Comparison of ENCODE assay signal across 8 mouse cellular contexts in genomic region chr13:49420754-49421605, GRCm38 (mm10). TPM values are rescaled to one million over a fixed set of nuclear protein-coding genes. Genes with fewer than 3 reads are reported as not detected.
DNase-seq lines count a peak whose midpoint lies in the region; ATAC-seq and TF ChIP-seq lines count a peak whose summit lies in the region.

TSS of gene Ippk (plus strand) at chr13:49421249.

- peak within 1 kb of the TSS; percentile 79 for H3K27ac ChIP-seq in forebrain, embryonic 16.5 days (ENCODE audit: low read length)
- H3K27ac ChIP-seq in layer of hippocampus, adult 2 months, result peak within 1 kb of the TSS; percentile 95
- peak within 1 kb of the TSS; percentile 85 for H3K27ac ChIP-seq in lung, embryonic 14.5 days (ENCODE audit: low read depth)
- H3K27ac ChIP-seq in olfactory bulb, adult 2 months (ENCODE audit: insufficient read depth, low read depth, low read length), result peak within 1 kb of the TSS; percentile 57; the same call in 1 of the 2 replicates
- 0 out of 2 replicates have a peak within 1 kb of the TSS, but pooled peaks have one; percentile 0 for H3K27ac ChIP-seq in thymus, adult 2 months (ENCODE audit: control insufficient read depth, insufficient read depth, low read length)

- peak; percentile 96 for DNase-seq in G1E (ENCODE audit: low spot score)
- DNase-seq in cerebellum, adult 18-20 months, result peak; percentile 99
- DNase-seq in heart, postnatal 36 days, result peak; percentile 97
- peak; percentile 99 for DNase-seq in layer of hippocampus, adult 2 months (ENCODE audit: low spot score in 2 of 2)
- DNase-seq in lung, embryonic 14.5 days, result peak; percentile 99
- DNase-seq in thymus, adult 2 months, result peak; percentile 97

- H3K27me3 ChIP-seq in G1E (ENCODE audit: insufficient read depth, low read length), result peaks cover 6% of the 10 kb centered on the region
- H3K27me3 ChIP-seq in forebrain, embryonic 16.5 days (replicated peaks; ENCODE audit: control insufficient read depth, insufficient read depth, low read length), result no peaks in the 10 kb centered on the region
- no peaks in the 10 kb centered on the region for H3K27me3 ChIP-seq in lung, embryonic 14.5 days (ENCODE audit: insufficient read depth, low read length)
- H3K27me3 ChIP-seq in thymus, adult 2 months (ENCODE audit: control insufficient read depth, insufficient read depth, low read length), result no peaks in the 10 kb centered on the region

- peak; percentile 94 for TF ChIP-seq POLR2A in olfactory bulb, adult 2 months (IDR thresholded peaks at IDR 0.05; ENCODE audit: insufficient read depth, low read depth, low read length)
- peak; percentile 87 for TF ChIP-seq POLR2A in thymus, adult 2 months (IDR thresholded peaks at IDR 0.05; ENCODE audit: control insufficient read depth, extremely low read depth, insufficient read depth, low read length, poor library complexity)

- H3K4me2 ChIP-seq in forebrain, embryonic 16.5 days (ENCODE audit: low read length), result peak within 1 kb of the TSS; percentile 98
- H3K4me2 ChIP-seq in lung, embryonic 14.5 days, result peak within 1 kb of the TSS; percentile 95

- peak; percentile 100 for ATAC-seq in G1E (ENCODE audit: extremely low read depth, insufficient number of reproducible peaks, low FRiP score, poor library complexity, severe bottlenecking)
- ATAC-seq in forebrain, embryonic 16.5 days, result peak; percentile 99
- peak; percentile 99 for ATAC-seq in lung, embryonic 14.5 days (ENCODE audit: insufficient read depth)

- H3K9ac ChIP-seq in forebrain, embryonic 16.5 days (replicated peaks; ENCODE audit: low read depth, low read length), result peak within 1 kb of the TSS; percentile 83
- peak within 1 kb of the TSS; percentile 77 for H3K9ac ChIP-seq in lung, embryonic 14.5 days

- no peaks in the 10 kb centered on the region for H3K9me3 ChIP-seq in G1E (replicated peaks)
- no peaks in the 10 kb centered on the region for H3K9me3 ChIP-seq in forebrain, embryonic 16.5 days (ENCODE audit: control insufficient read depth, low read length)
- H3K9me3 ChIP-seq in lung, embryonic 14.5 days (ENCODE audit: low read depth, low read length), result no peaks in the 10 kb centered on the region

- no peak for TF ChIP-seq CTCF in G1E (IDR thresholded peaks at IDR 0.05; ENCODE audit: low read depth, low read length)
- TF ChIP-seq CTCF in layer of hippocampus, adult 2 months (conservative IDR thresholded peaks at IDR 0.05), result peak; percentile 35
- TF ChIP-seq CTCF in lung, embryonic 14.5 days (IDR thresholded peaks at IDR 0.05; ENCODE audit: low read depth), result no peak
- TF ChIP-seq CTCF in olfactory bulb, adult 2 months (IDR thresholded peaks at IDR 0.05; ENCODE audit: insufficient read depth, low read depth, low read length), result no peak
- peak; percentile 47; the same call in 1 of the 2 replicates for TF ChIP-seq CTCF in thymus, adult 2 months (IDR thresholded peaks at IDR 0.05; ENCODE audit: borderline replicate concordance, control insufficient read depth, extremely low read depth, insufficient read depth, low read length, poor library complexity)

- under 1% methylated on average over 65 of the region's 69 CpGs for WGBS in forebrain, embryonic 16.5 days
- WGBS in lung, embryonic 14.5 days, result under 1% methylated on average over 69 of the region's 69 CpGs
- under 1% methylated on average over 68 of the region's 69 CpGs for WGBS in olfactory bulb, adult 2 months
- under 1% methylated on average over 69 of the region's 69 CpGs for WGBS in thymus, adult 2 months

- intact Hi-C loops in heart, postnatal 36 days (cut with DNase I), result loop anchor here (2.0 kb wide), 1 partner anchor 44 kb away; no protein-coding TSS in a partner anchor

- H3K36me3 ChIP-seq in G1E (replicated peaks), result peaks cover 30% of the 10 kb centered on the region
- no peaks in the 10 kb centered on the region for H3K36me3 ChIP-seq in forebrain, embryonic 16.5 days (ENCODE audit: control insufficient read depth, insufficient read depth)
- 0 out of 2 replicates have a peak, but pooled peaks cover 4% of the 10 kb centered on the region for H3K36me3 ChIP-seq in lung, embryonic 14.5 days (ENCODE audit: insufficient read depth)
- no peaks in the 10 kb centered on the region for H3K36me3 ChIP-seq in thymus, adult 2 months (ENCODE audit: control insufficient read depth, insufficient read depth, low read length)

- peaks cover 39% of the 10 kb centered on the region for H3K4me1 ChIP-seq in G1E (ENCODE audit: insufficient read depth, low read depth, low read length)
- peaks cover 29% of the 10 kb centered on the region for H3K4me1 ChIP-seq in forebrain, embryonic 16.5 days (replicated peaks; ENCODE audit: control insufficient read depth, insufficient read depth, low read length)
- peaks cover 9% of the 10 kb centered on the region for H3K4me1 ChIP-seq in lung, embryonic 14.5 days (ENCODE audit: insufficient read depth)
- H3K4me1 ChIP-seq in olfactory bulb, adult 2 months (ENCODE audit: control insufficient read depth, insufficient read depth, low read length), result peaks cover 12% of the 10 kb centered on the region
- peaks cover 16% of the 10 kb centered on the region for H3K4me1 ChIP-seq in thymus, adult 2 months (replicated peaks; ENCODE audit: control insufficient read depth, insufficient read depth, low read length)

- peak within 1 kb of the TSS; percentile 97 for H3K4me3 ChIP-seq in G1E (ENCODE audit: low read depth, low read length)
- H3K4me3 ChIP-seq in forebrain, embryonic 16.5 days (replicated peaks; ENCODE audit: low read length), result peak within 1 kb of the TSS; percentile 88
- H3K4me3 ChIP-seq in layer of hippocampus, adult 2 months, result peak within 1 kb of the TSS; percentile 93
- H3K4me3 ChIP-seq in lung, embryonic 14.5 days (ENCODE audit: low read depth, low read length), result peak within 1 kb of the TSS; percentile 96
- peak within 1 kb of the TSS; percentile 63 for H3K4me3 ChIP-seq in olfactory bulb, adult 2 months (ENCODE audit: insufficient read depth, low read depth, low read length)
- H3K4me3 ChIP-seq in thymus, adult 2 months (ENCODE audit: control insufficient read depth, insufficient read depth, low read length), result peak within 1 kb of the TSS; percentile 68

RNA-seq across cellular contexts. Expression of gene Ippk, which starts in this region (rescaled TPM):
- total RNA-seq in G1E (2014; fragmentation: Nextera tagmentation) (4.5 and 4.8 TPM in 2 replicates), G1E (2017) (15.8 and 15.9 TPM in 2 replicates)
- polyA plus RNA-seq in G1E (2012), result 1.3 and 2.3 TPM in 2 replicates
- 16.9 and 17.3 TPM in 2 replicates for polyA plus RNA-seq in forebrain, embryonic 16.5 days (2015; fragmentation: Nextera tagmentation; extraction: Ambion mirVana)
- total RNA-seq in heart, postnatal 36 days (2021), result 1 to 10 TPM; 6.5 TPM
- total RNA-seq in layer of hippocampus, adult 2 months (2021), result 10 to 100 TPM; 33.1 to 41.0 TPM
- polyA plus RNA-seq in lung, embryonic 14.5 days (2014; fragmentation: Nextera tagmentation; extraction: Ambion mirVana), result 16.1 and 19.5 TPM in 2 replicates
- polyA plus RNA-seq in olfactory bulb, adult 2 months (2012; ENCODE audit: insufficient read depth, insufficient read length, low replicate concordance, missing spikeins), result not detected in 2 replicates
- 6.7 and 7.1 TPM in 2 replicates for polyA plus RNA-seq in thymus, adult 2 months (2012; rRNA removed)

Comparison
In these comparisons a context has a peak if more than half of its experiments do, and no peak if none do; other contexts are left out.
1. Peak in every context shown above with its lines: DNase-seq, ATAC-seq, H3K4me3 ChIP-seq and H3K27ac ChIP-seq.
2. CTCF ChIP-seq: peak in layer of hippocampus, adult 2 months (single experiment) and thymus, adult 2 months (single experiment); none in G1E (single experiment), lung, embryonic 14.5 days (single experiment) and olfactory bulb, adult 2 months (single experiment).
3. H3K27ac ChIP-seq: peak in every context shown above with its lines; median percentile 95 in layer of hippocampus, adult 2 months; 85 in lung, embryonic 14.5 days; 79 in forebrain, embryonic 16.5 days; 57 in olfactory bulb, adult 2 months; 0 in thymus, adult 2 months.